Mouse (Mus musculus) myocyte (in vitro differentiated cells): ENCODE data around the gene Lmo7. TPM values are rescaled to one million over a fixed set of nuclear protein-coding genes. Genes with fewer than 3 reads are reported as not detected.

Experiments
- H3K27me3 ChIP-seq: one replicate; pipeline ENCODE4 v1.6.1; 2011; ENCODE audit not compliant: control insufficient read depth, insufficient read depth, insufficient read length
- H3K36me3 ChIP-seq: one replicate; pipeline ENCODE4 v1.6.1; 2011; ENCODE audit not compliant: control insufficient read depth, insufficient read depth
- H3K4me2 ChIP-seq: one replicate; pipeline ENCODE4 v1.6.1; 2011; ENCODE audit warnings: low read depth, control low read depth
- H3K4me3 ChIP-seq: one replicate; pipeline ENCODE4 v1.5.1; 2011; ENCODE audit warnings: mild to moderate bottlenecking, control low read depth, moderate library complexity
- H3K79me2 ChIP-seq: one replicate; pipeline ENCODE4 v1.6.1; 2011; ENCODE audit not compliant: control insufficient read depth, insufficient read depth
- H3ac ChIP-seq: one replicate; pipeline ENCODE4 v1.6.1; 2011; ENCODE audit not compliant: control insufficient read depth, insufficient read length
- CEBPB ChIP-seq: IDR thresholded peaks from 2 replicates; pipeline ENCODE4 v1.6.1; 2011; ENCODE audit warnings: mild to moderate bottlenecking, moderate library complexity; ENCODE audit not compliant: poor library complexity, insufficient read depth, severe bottlenecking
- E2F4 ChIP-seq: IDR thresholded peaks from one replicate; pipeline ENCODE4 v1.6.1; 2011; ENCODE audit warnings: mild to moderate bottlenecking, control low read depth, moderate library complexity; ENCODE audit not compliant: insufficient read depth
- MAX ChIP-seq: IDR thresholded peaks from one replicate; pipeline ENCODE4 v1.6.1; 2011; ENCODE audit warnings: low read depth, mild to moderate bottlenecking, control low read depth
- MYOD1 ChIP-seq, 3 experiments: IDR thresholded peaks; one replicate each; pipeline ENCODE4 v1.6.1; 2011; ENCODE audit warnings: control low read depth in 2 of 3, low read depth in 2 of 3, mild to moderate bottlenecking in 2 of 3, moderate library complexity in 1 of 3; ENCODE audit not compliant: insufficient read length in 2 of 3, control insufficient read depth in 1 of 3
- MYOG ChIP-seq, 3 experiments: IDR thresholded peaks; one replicate each; pipeline ENCODE4 v1.6.1; 2011; ENCODE audit warnings: control low read depth in 2 of 3, low read depth in 2 of 3, mild to moderate bottlenecking in 2 of 3; ENCODE audit not compliant: insufficient read length in 2 of 3, control insufficient read depth in 1 of 3, insufficient read depth in 1 of 3
- POLR2A ChIP-seq: IDR thresholded peaks from one replicate; pipeline ENCODE4 v1.6.1; 2011; ENCODE audit warnings: low read depth, mild to moderate bottlenecking, control low read depth, moderate library complexity; ENCODE audit not compliant: insufficient read length
- POLR2AphosphoS2 ChIP-seq: IDR thresholded peaks from one replicate; pipeline ENCODE4 v1.6.1; 2011; ENCODE audit warnings: low read depth, control low read depth; ENCODE audit not compliant: insufficient read length
- REST ChIP-seq: IDR thresholded peaks from one replicate; pipeline ENCODE4 v1.6.1; 2011; ENCODE audit warnings: mild to moderate bottlenecking, control low read depth, moderate library complexity; ENCODE audit not compliant: insufficient read depth, insufficient read length
- SRF ChIP-seq: IDR thresholded peaks from one replicate; pipeline ENCODE4 v1.6.1; 2011; ENCODE audit warnings: low read depth; ENCODE audit not compliant: control insufficient read depth, insufficient read length
- TCF12 ChIP-seq: IDR thresholded peaks from one replicate; pipeline ENCODE4 v1.6.1; 2011; ENCODE audit warnings: mild to moderate bottlenecking, control low read depth; ENCODE audit not compliant: poor library complexity, insufficient read depth, severe bottlenecking
- TCF3 ChIP-seq: IDR thresholded peaks from one replicate; pipeline ENCODE4 v1.6.1; 2011; ENCODE audit warnings: low read depth, control low read depth; ENCODE audit not compliant: insufficient read length
- USF1 ChIP-seq: IDR thresholded peaks from one replicate; pipeline ENCODE4 v1.6.1; 2011; ENCODE audit warnings: low read depth, mild to moderate bottlenecking, control low read depth, moderate library complexity
- polyA plus RNA-seq: library from polyadenylated mRNA; unstranded; fragments of >200 nt; fragmentation: generic; extraction: Trizol; gene quantifications from one replicate; pipeline ENCODE4 v1.2.1, GENCODE M21; 2012; ENCODE audit warnings: missing spikeins

The Lmo7 gene
- polyA plus RNA-seq, 1 experiment, result 56.1 TPM

DNA sequence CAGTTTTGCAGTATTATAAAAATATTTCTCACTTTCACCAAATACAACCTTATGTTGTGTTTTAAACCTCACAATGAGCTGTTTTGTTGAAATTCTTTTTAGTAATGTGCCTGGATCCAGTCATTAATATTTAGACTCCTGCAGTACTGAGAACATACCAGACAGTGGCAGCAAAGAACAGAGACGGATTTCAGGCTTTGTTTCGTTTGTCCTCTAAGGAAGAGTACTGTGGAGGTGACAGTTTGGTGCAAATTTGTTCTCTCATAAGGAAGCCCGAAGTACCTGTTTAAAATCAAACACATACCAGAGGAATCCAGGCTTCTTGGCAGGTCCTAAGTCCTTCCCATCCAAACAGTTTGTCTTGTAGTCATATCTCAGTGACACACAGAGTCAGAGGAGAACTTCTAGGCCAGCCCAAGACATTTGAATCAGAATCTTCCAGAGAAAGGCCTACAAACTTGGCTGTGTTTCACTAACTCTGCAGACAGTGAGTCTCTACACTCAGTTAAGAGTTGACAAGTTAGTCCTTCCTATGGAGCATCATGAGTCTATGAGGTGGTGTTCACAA, 52.3 kb downstream of the Lmo7 start:
- Histone ChIP-seq H3K4me2 (no peak overlapping the region), H3K79me2 (no peaks in the 10 kb centered on the region), H3ac (no peak overlapping the region), H3K36me3 (no peaks in the 10 kb centered on the region), H3K27me3 (no peaks in the 10 kb centered on the region), H3K4me3 (no peak overlapping the region)
- TF ChIP-seq CEBPB, result no peak
- no peak for TF ChIP-seq MAX
- no peak for TF ChIP-seq SRF
- no peak for TF ChIP-seq USF1
- no peak for TF ChIP-seq POLR2A
- TF ChIP-seq REST, result no peak
- TF ChIP-seq TCF3, result no peak
- no peak for TF ChIP-seq MYOG (IDR thresholded peaks at IDR 0.05; ENCODE audit: control insufficient read depth in 1 of 3, insufficient read depth in 1 of 3, insufficient read length in 2 of 3, low read depth in 2 of 3)
- no peak for TF ChIP-seq POLR2AphosphoS2
- no peak for TF ChIP-seq TCF12
- TF ChIP-seq E2F4, result no peak
- no peak for TF ChIP-seq MYOD1 (IDR thresholded peaks at IDR 0.05; ENCODE audit: control insufficient read depth in 1 of 3, insufficient read length in 2 of 3, low read depth in 2 of 3)

DNA sequence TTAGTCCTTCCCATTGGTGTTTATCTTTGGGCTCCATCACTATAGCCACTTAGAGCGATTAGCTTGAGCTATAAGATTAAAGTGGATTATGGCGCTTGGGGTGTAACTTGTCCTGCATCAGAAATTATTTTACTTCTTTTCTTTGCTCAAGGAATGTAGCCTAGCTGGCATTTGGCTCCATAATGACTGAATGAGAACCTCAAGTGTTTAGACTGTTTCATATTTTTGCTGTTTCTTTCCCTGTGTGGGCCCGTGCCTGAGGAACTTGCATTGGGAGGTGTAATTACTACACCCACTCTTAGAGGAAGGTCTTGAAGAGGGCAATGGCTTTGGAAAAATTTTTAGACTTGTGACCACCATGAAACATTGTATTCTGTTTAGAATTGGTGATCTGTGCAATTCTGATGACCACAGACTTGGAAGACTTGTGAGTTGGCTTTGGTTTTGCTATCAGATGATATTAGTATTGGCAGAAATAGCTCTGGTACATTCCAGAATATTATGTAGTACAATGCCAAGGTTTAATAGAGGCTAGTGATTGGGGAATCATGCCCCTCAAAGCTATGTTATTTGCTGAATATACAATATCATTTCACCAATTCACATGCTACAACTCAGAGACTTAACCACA, 54.7 kb downstream of the Lmo7 start:
- H3K79me2 ChIP-seq, result no peaks in the 10 kb centered on the region
- no peak overlapping the region for H3K4me3 ChIP-seq
- H3ac ChIP-seq, result no peak overlapping the region
- TF ChIP-seq MYOG (IDR thresholded peaks at IDR 0.05; ENCODE audit: control insufficient read depth in 1 of 3, insufficient read depth in 1 of 3, insufficient read length in 2 of 3, low read depth in 2 of 3), result no peak
- no peak for TF ChIP-seq TCF12
- TF ChIP-seq MAX, result no peak
- TF ChIP-seq POLR2AphosphoS2, result no peak
- no peak for TF ChIP-seq USF1
- no peak for TF ChIP-seq E2F4
- no peak for TF ChIP-seq POLR2A
- no peak for TF ChIP-seq TCF3
- no peak for TF ChIP-seq CEBPB
- TF ChIP-seq SRF, result no peak
- TF ChIP-seq MYOD1 (IDR thresholded peaks at IDR 0.05; ENCODE audit: control insufficient read depth in 1 of 3, insufficient read length in 2 of 3, low read depth in 2 of 3), result no peak
- no peak for TF ChIP-seq REST
- no peaks in the 10 kb centered on the region for H3K27me3 ChIP-seq
- H3K4me2 ChIP-seq, result no peak overlapping the region
- no peaks in the 10 kb centered on the region for H3K36me3 ChIP-seq

DNA sequence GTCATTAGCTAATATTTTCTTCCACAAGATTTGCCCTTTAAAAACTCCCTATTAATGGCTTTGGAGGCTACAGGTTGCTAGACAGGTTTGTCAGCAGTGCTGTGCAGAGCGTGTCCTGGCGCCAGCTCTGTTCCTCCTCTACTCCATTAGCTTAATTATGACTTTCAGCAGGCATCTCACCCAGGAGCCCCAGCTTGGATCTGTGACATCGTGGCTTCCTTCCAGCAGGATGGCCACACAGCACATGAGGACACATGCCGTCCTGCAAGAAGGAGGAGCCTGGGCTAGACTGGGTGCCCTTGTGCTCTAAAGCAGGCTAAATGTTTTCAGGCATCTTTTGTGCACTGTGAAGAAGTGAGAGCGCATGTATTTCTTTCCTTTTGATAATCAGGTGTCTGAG, 58.1 kb downstream of the Lmo7 start:
- no peaks in the 10 kb centered on the region for H3K79me2 ChIP-seq
- H3K4me3 ChIP-seq, result no peak overlapping the region
- H3ac ChIP-seq, result no peak overlapping the region
- no peaks in the 10 kb centered on the region for H3K27me3 ChIP-seq
- H3K36me3 ChIP-seq, result no peaks in the 10 kb centered on the region
- TF ChIP-seq TCF3 (no peak), MYOD1 (IDR thresholded peaks at IDR 0.05; ENCODE audit: control insufficient read depth in 1 of 3, insufficient read length in 2 of 3, low read depth in 2 of 3) (no peak), REST (no peak), MAX (no peak), POLR2AphosphoS2 (no peak), SRF (no peak), USF1 (no peak), POLR2A (no peak), CEBPB (no peak), MYOG (IDR thresholded peaks at IDR 0.05; ENCODE audit: control insufficient read depth in 1 of 3, insufficient read depth in 1 of 3, insufficient read length in 2 of 3, low read depth in 2 of 3) (no peak)
- H3K4me2 ChIP-seq, result no peak overlapping the region

DNA sequence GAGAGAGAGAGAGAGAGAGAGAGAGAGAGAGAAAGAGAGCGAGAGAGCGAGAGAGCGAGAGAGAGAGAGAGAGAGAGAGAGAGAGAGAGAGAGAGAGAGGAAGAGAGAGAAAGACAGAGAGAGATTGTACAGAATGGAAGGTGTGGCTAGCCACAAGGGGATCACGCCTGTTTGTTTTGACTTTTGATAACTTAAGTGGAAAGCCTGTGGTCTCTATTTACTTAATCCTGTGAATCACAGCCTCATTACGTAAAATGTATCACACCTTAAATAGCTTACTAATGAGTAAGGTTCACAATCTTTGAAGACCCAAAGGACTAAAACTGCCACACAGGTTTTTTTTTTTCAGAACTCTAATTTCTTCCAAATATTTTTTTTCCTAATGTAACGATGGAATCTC, 58.7 kb downstream of the Lmo7 start:
- Histone ChIP-seq H3ac (no peak overlapping the region), H3K36me3 (no peaks in the 10 kb centered on the region), H3K4me3 (no peak overlapping the region), H3K4me2 (no peak overlapping the region), H3K27me3 (no peaks in the 10 kb centered on the region), H3K79me2 (no peaks in the 10 kb centered on the region)
- TF ChIP-seq POLR2A (no peak), CEBPB (no peak), TCF12 (no peak), SRF (no peak), REST (no peak), MAX (no peak), MYOD1 (IDR thresholded peaks at IDR 0.05; ENCODE audit: control insufficient read depth in 1 of 3, insufficient read length in 2 of 3, low read depth in 2 of 3) (no peak), MYOG (IDR thresholded peaks at IDR 0.05; ENCODE audit: control insufficient read depth in 1 of 3, insufficient read depth in 1 of 3, insufficient read length in 2 of 3, low read depth in 2 of 3) (no peak), USF1 (no peak), TCF3 (no peak), E2F4 (no peak), POLR2AphosphoS2 (no peak)
